Mouse (Mus musculus) MEL (cell line): ENCODE results near the gene Dnajb11. TPM values are rescaled to one million over a fixed set of nuclear protein-coding genes. Genes with fewer than 3 reads are reported as not detected.

Source experiments
- DNase-seq: peaks from one replicate; pipeline ENCODE4 v3.0.0; 2011; ENCODE audit warnings: low read depth, low spot score
- H3K27ac ChIP-seq: 2 replicates; pipeline ENCODE4 v1.5.1; 2012; ENCODE audit warnings: low read depth, mild to moderate bottlenecking, control low read depth, low read length, moderate library complexity; ENCODE audit not compliant: control insufficient read depth
- H3K27me3 ChIP-seq, 2 experiments: fragments of 150-350 bp in 1 of 2; sonication (generic) in 1 of 2; 2 replicates each; pipeline ENCODE4 v1.6.1; 2012; ENCODE audit warnings: low read length in 2 of 2, mild to moderate bottlenecking in 2 of 2, improper control_type of control experiment in 1 of 2, moderate library complexity in 1 of 2; ENCODE audit not compliant: insufficient read depth in 2 of 2, control insufficient read depth in 1 of 2
- H3K36me3 ChIP-seq, 2 experiments: 2 replicates each; pipeline ENCODE4 v1.6.1; 2012 to 2014; ENCODE audit warnings: low read length in 2 of 2, improper control_type of control experiment in 1 of 2, inconsistent platforms in 1 of 2, mild to moderate bottlenecking in 1 of 2; ENCODE audit not compliant: insufficient read depth in 2 of 2, control insufficient read depth in 1 of 2
- H3K4me1 ChIP-seq, 2 experiments: fragments of 150-350 bp in 1 of 2; sonication (generic) in 1 of 2; 2 replicates each; pipeline ENCODE4 v1.6.1; 2012; ENCODE audit warnings: low read length in 2 of 2, improper control_type of control experiment in 1 of 2, mild to moderate bottlenecking in 1 of 2; ENCODE audit not compliant: insufficient read depth in 2 of 2, control insufficient read depth in 1 of 2
- H3K4me3 ChIP-seq, 2 experiments: fragments of 150-350 bp in 1 of 2; sonication (generic) in 1 of 2; 2 replicates each; pipeline ENCODE4 v1.5.1; 2012; ENCODE audit warnings: low read depth in 2 of 2, low read length in 2 of 2, mild to moderate bottlenecking in 2 of 2, moderate library complexity in 2 of 2, control low read depth in 1 of 2, improper control_type of control experiment in 1 of 2; ENCODE audit not compliant: control insufficient read depth in 1 of 2, insufficient read depth in 1 of 2
- H3K79me2 ChIP-seq: 2 replicates; pipeline ENCODE4 v1.6.1; 2012; ENCODE audit warnings: mild to moderate bottlenecking, low read length, moderate library complexity; ENCODE audit not compliant: control insufficient read depth, poor library complexity, insufficient read depth
- H3K9ac ChIP-seq: 2 replicates; pipeline ENCODE4 v1.6.1; 2012; ENCODE audit warnings: low read depth, mild to moderate bottlenecking, control low read depth, low read length, moderate library complexity; ENCODE audit not compliant: control insufficient read depth, poor library complexity, severe bottlenecking
- H3K9me3 ChIP-seq: fragments of 150-350 bp; sonication (generic); replicated peaks from 2 replicates; pipeline ENCODE4 v1.6.1; 2012; ENCODE audit warnings: mild to moderate bottlenecking, low read length, improper control_type of control experiment, moderate library complexity; ENCODE audit not compliant: insufficient read depth
- CHD1 ChIP-seq: IDR thresholded peaks from 2 replicates; pipeline ENCODE4 v1.6.1; 2012; ENCODE audit warnings: low read depth, mild to moderate bottlenecking, inconsistent platforms, low read length, improper control_type of control experiment
- E2F4 ChIP-seq: IDR thresholded peaks from 2 replicates; pipeline ENCODE4 v1.6.1; 2011; ENCODE audit warnings: low read depth, low read length, improper control_type of control experiment, borderline replicate concordance
- EP300 ChIP-seq, 2 experiments: IDR thresholded peaks; 2 replicates each; pipeline ENCODE4 v1.6.1; 2011; ENCODE audit warnings: improper control_type of control experiment in 2 of 2, low read length in 2 of 2, low read depth in 1 of 2, mild to moderate bottlenecking in 1 of 2
- HCFC1 ChIP-seq: IDR thresholded peaks from 2 replicates; pipeline ENCODE4 v1.6.1; 2012; ENCODE audit warnings: low read depth, mild to moderate bottlenecking, inconsistent platforms, low read length, improper control_type of control experiment, moderate library complexity
- JUND ChIP-seq: IDR thresholded peaks from 2 replicates; pipeline ENCODE4 v1.6.1; 2011; ENCODE audit warnings: low read depth, mild to moderate bottlenecking, improper control_type of control experiment, low read length
- MAFK ChIP-seq: IDR thresholded peaks from 2 replicates; pipeline ENCODE4 v1.6.1; 2011; ENCODE audit warnings: low read depth, mild to moderate bottlenecking, low read length, improper control_type of control experiment, borderline replicate concordance
- MAX ChIP-seq: IDR thresholded peaks from 2 replicates; pipeline ENCODE4 v1.6.1; 2011; ENCODE audit warnings: low read length, improper control_type of control experiment
- MEF2A ChIP-seq: IDR thresholded peaks from 2 replicates; pipeline ENCODE4 v1.6.1; 2014; ENCODE audit warnings: low read depth, mild to moderate bottlenecking, inconsistent platforms, low read length, improper control_type of control experiment; ENCODE audit not compliant: poor library complexity, insufficient replicate concordance, severe bottlenecking; ENCODE audit errors: extremely low read depth
- NELFE ChIP-seq: IDR thresholded peaks from 2 replicates; pipeline ENCODE4 v1.6.1; 2011; ENCODE audit warnings: low read depth, low read length, improper control_type of control experiment
- NRF1 ChIP-seq: IDR thresholded peaks from 2 replicates; pipeline ENCODE4 v1.6.1; 2014; ENCODE audit warnings: low read depth, mild to moderate bottlenecking, inconsistent platforms, low read length, improper control_type of control experiment, moderate library complexity; ENCODE audit not compliant: poor library complexity, insufficient read depth, severe bottlenecking
- POLR2AphosphoS2 ChIP-seq: IDR thresholded peaks from 2 replicates; pipeline ENCODE4 v1.6.1; 2011; ENCODE audit warnings: low read length, improper control_type of control experiment
- RCOR1 ChIP-seq: IDR thresholded peaks from 2 replicates; pipeline ENCODE4 v1.6.1; 2012; ENCODE audit warnings: low read depth, mild to moderate bottlenecking, inconsistent platforms, low read length, improper control_type of control experiment
- SMC3 ChIP-seq: IDR thresholded peaks from 2 replicates; pipeline ENCODE4 v1.6.1; 2011; ENCODE audit warnings: low read depth, low read length, improper control_type of control experiment
- TAL1 ChIP-seq: IDR thresholded peaks from 2 replicates; pipeline ENCODE4 v1.6.1; 2012; ENCODE audit warnings: mild to moderate bottlenecking, inconsistent platforms, low read length, moderate library complexity, mixed read lengths
- UBTF ChIP-seq: IDR thresholded peaks from 2 replicates; pipeline ENCODE4 v1.6.1; 2012; ENCODE audit warnings: low read depth, mild to moderate bottlenecking, inconsistent platforms, low read length, improper control_type of control experiment, moderate library complexity, borderline replicate concordance; ENCODE audit not compliant: insufficient read depth
- ZKSCAN1 ChIP-seq: IDR thresholded peaks from 2 replicates; pipeline ENCODE4 v1.6.1; 2012; ENCODE audit warnings: low read depth, mild to moderate bottlenecking, inconsistent platforms, low read length, improper control_type of control experiment, moderate library complexity
- ZMIZ1 ChIP-seq: IDR thresholded peaks from 2 replicates; pipeline ENCODE4 v1.6.1; 2012; ENCODE audit warnings: low read depth, mild to moderate bottlenecking, inconsistent platforms, low read length, improper control_type of control experiment, moderate library complexity
- polyA plus RNA-seq, 2 experiments: library from polyadenylated mRNA; stranded (reverse) in 1 of 2; unstranded in 1 of 2; fragments of >175 nt in 1 of 2; fragments of >200 nt in 1 of 2; gene quantifications; 2 replicates each; pipeline versions ENCODE4 v1.2.1 to v1.2.4; 2012; ENCODE audit warnings: low replicate concordance in 2 of 2, low read depth in 1 of 2; ENCODE audit not compliant: insufficient read length in 2 of 2, insufficient read depth in 1 of 2, missing spikeins in 1 of 2
- total RNA-seq: library from RNA; depleted of rRNA; stranded (reverse); fragments of 300-350 nt; gene quantifications from 2 replicates; pipeline ENCODE4 v1.2.3, GENCODE M21; 2012

Dnajb11 gene
- total and polyA plus RNA-seq, 3 experiments, result 90.2 to 147 (median 139) TPM

GRCm38 (mm10) chr16:22839146-22839857 is 18.3 kb upstream of the Dnajb11 start:
- Histone ChIP-seq H3K27ac (no peak overlapping the region), H3K9me3 (no peaks in the 10 kb centered on the region), H3K36me3 (peaks cover 0 to 38% of the 10 kb centered on the region in 2 experiments; a peak in 2 of 4 replicates), H3K79me2 (no peaks in the 10 kb centered on the region), H3K27me3 (no peaks in the 10 kb centered on the region), H3K4me3 (no peak overlapping the region), H3K4me1 (peaks cover 0 to 3% of the 10 kb centered on the region in 2 experiments; a peak in 1 of 4 replicates), H3K9ac (no peak overlapping the region)
- TF ChIP-seq RCOR1, result no peak
- TF ChIP-seq E2F4, result no peak
- no peak for TF ChIP-seq TAL1
- TF ChIP-seq UBTF, result no peak
- TF ChIP-seq ZMIZ1, result no peak
- no peak for TF ChIP-seq NELFE
- TF ChIP-seq MAX, result no peak
- no peak for TF ChIP-seq POLR2AphosphoS2
- TF ChIP-seq EP300 (IDR thresholded peaks at IDR 0.05; ENCODE audit: low read depth in 1 of 2, low read length in 2 of 2), result no peak
- TF ChIP-seq SMC3, result no peak
- no peak for TF ChIP-seq MEF2A
- no peak for TF ChIP-seq ZKSCAN1
- TF ChIP-seq CHD1, result no peak
- no peak for TF ChIP-seq JUND
- no peak for TF ChIP-seq NRF1
- TF ChIP-seq HCFC1, result no peak
- DNase-seq, result no peak

GRCm38 (mm10) chr16:22842871-22843270 is 14.8 kb upstream of the Dnajb11 start:
- no peak overlapping the region for H3K4me3 ChIP-seq
- H3K4me1 ChIP-seq, result peaks cover 0 to 3% of the 10 kb centered on the region in 2 experiments; a peak in 1 of 4 replicates
- H3K9ac ChIP-seq, result no peak overlapping the region
- no peak for DNase-seq
- peaks cover 10% of the 10 kb centered on the region; the same call in 1 of the 2 replicates for H3K79me2 ChIP-seq
- H3K9me3 ChIP-seq, result no peaks in the 10 kb centered on the region
- TF ChIP-seq MAX, result no peak
- TF ChIP-seq MAFK, result no peak
- no peak for TF ChIP-seq ZMIZ1
- no peak for TF ChIP-seq E2F4
- TF ChIP-seq NELFE, result no peak
- no peak for TF ChIP-seq CHD1
- H3K27ac ChIP-seq, result no peak overlapping the region
- H3K36me3 ChIP-seq, result peaks cover 0 to 22% of the 10 kb centered on the region in 2 experiments; a peak in 2 of 4 replicates
- no peaks in the 10 kb centered on the region for H3K27me3 ChIP-seq
